Mouse (Mus musculus): ENCODE measurements at regions not wholly inside any gene's neighbourhood (a gene's known extent, or its start where the extent isn't known, plus 50 kb on each side); places are given as distances from the start of the nearest gene placed in this dataset.

GRCm38 (mm10) chr16:87069294-87069693 lies 284.7 kb upstream of the N6amt1 start:
- DNase-seq (ENCODE audit: low spot score): no peak

DNA sequence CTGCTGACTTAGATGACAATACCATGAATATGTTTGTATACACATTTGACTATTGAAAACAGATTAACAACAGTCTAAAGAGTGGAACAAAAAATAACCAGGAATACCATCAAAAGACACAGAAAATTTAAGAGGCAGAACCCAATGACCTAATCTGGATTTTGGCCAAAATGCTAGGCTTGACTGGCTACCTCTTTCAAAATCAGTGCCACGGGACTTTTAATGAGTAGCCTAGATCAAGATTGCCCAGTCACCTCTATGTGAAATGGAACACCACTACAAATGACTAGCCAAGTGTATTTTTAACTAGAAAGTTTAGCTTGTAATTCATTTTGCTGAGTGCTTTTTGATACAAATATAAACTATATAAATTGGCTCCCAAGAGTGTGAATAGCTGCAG lies 286.0 kb upstream of the N6amt1 start:
- DNase-seq (ENCODE audit: low spot score): no peak

- no peak for DNase-seq (ENCODE audit: low spot score)
Measured at GRCm38 (mm10) chr16:87067523-87067922, 286.5 kb upstream of the N6amt1 start.

DNA sequence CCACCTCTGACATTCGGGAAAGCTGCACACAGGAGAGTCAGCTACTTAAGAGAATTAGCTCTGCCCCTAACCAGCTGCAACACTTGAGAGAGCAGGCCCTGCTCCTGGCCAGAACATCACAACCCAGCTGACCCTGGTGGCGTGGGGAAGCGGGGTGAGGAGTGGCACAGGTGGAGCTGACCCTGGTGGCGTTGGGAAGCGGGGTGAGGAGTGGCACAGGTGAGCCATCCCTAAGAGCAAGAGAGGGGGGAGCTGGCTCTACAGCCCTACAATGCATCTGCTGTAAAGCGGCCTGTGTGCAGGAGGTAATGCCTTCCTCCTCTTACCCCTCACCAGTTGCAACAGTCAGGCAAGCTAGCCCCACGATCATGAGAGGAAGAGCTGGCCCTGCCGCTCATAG lies 293.5 kb upstream of the N6amt1 start:
- no peak for DNase-seq (ENCODE audit: low spot score)

GRCm38 (mm10) chr16:87049741-87050383 lies 304.1 kb upstream of the N6amt1 start:
- DNase-seq (ENCODE audit: low spot score): no peak

- DNase-seq (ENCODE audit: low spot score): no peak
Measured at GRCm38 (mm10) chr16:87044773-87045561, 309.0 kb upstream of the N6amt1 start.

- DNase-seq (ENCODE audit: low spot score): no peak
Measured at GRCm38 (mm10) chr16:87043689-87044088, 310.3 kb upstream of the N6amt1 start.

GRCm38 (mm10) chr16:87040366-87040765 lies 313.6 kb upstream of the N6amt1 start:
- DNase-seq (ENCODE audit: low spot score): no peak

DNA sequence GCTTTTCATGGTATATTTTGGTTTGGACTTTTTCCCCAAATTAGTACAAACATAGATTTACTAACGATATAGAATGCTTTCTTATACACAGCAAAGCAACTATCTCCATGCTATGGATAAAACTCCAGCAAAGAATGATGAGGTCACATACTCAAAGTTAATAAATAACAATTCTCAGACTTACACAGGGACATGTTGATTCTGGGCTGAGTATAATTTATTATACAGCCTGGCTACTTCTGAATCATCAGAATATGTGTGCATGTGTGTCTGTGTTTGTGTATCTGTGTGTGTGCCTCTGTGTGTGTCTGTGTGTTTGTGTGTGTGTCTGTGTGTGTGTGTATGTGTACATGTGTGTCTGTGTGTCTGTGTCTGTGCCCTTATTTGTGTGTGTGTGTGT lies 314.1 kb upstream of the N6amt1 start:
- DNase-seq (ENCODE audit: low spot score): no peak

- DNase-seq (ENCODE audit: low spot score): no peak
Measured at GRCm38 (mm10) chr16:87037061-87037460, 316.9 kb upstream of the N6amt1 start.

DNA sequence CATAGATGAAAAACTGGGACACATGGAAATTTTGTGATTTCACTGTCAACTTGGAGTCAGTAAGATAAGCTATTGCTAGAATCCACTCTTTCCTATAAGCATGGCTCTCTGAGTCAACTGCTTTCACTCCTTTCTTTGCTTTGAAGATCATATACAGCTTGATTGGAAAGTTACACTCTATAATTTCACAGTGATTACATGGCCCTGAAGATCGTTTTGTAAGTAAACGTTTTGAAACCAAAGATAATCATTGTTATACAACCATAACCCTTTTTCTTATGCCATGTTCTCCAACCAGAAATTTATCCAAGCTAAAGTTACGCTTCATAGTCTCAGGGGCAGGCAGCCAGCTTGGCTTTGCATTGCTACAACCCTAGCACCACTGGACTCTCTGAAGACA lies 322.1 kb upstream of the N6amt1 start:
- DNase-seq (ENCODE audit: low spot score): no peak

DNA sequence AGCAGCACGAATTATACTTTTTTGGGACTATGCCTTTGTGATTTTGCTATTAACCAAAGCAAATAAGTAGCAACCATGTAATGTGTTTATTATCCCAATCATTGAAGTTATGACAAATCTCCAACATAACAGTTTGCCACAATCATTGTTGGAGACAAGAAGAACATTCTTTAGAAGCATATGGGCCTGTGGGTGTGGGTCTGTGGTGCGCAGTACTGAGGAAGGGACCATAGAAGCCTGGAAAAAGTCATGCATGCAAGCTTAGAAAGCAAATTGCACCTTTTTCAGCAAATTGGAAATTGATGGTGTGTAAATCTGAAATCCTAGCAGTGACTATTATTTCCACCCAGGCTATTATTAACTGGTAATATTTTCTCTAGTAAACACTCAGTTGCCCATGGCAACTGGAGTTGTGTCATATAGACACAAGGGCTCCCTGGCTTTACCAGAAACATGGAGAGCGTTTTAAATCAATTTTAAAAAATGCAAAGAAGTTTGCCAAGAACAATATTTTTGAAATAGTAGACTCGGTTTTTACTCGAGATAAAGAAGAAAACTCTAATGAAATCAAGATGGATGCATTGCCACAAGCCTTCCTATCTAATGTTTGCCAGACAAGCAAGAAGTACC lies 325.4 kb upstream of the N6amt1 start:
- DNase-seq (ENCODE audit: low spot score): no peak

DNA sequence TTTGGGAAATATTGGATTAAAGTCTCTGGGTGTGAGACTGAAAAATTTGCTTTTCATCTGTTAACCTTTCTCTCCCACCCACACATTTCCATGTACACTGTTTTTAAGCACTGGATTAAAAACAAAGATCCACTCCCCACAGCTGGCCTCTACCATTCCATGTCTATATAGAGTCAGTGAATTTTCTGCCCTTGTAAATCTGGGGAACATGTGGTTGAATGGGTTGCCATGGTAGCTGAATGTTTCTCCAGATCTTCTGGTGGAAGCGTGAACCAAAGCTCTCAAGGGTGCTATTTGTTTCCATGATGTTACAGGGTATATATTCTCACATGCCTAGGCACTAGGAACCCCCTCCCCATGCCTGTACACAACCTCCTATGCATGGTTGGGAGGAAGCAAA lies 326.4 kb upstream of the N6amt1 start:
- no peak for DNase-seq (ENCODE audit: low spot score)

GRCm38 (mm10) chr16:87022041-87022440 lies 331.9 kb upstream of the N6amt1 start:
- no peak for DNase-seq (ENCODE audit: low spot score)

DNA sequence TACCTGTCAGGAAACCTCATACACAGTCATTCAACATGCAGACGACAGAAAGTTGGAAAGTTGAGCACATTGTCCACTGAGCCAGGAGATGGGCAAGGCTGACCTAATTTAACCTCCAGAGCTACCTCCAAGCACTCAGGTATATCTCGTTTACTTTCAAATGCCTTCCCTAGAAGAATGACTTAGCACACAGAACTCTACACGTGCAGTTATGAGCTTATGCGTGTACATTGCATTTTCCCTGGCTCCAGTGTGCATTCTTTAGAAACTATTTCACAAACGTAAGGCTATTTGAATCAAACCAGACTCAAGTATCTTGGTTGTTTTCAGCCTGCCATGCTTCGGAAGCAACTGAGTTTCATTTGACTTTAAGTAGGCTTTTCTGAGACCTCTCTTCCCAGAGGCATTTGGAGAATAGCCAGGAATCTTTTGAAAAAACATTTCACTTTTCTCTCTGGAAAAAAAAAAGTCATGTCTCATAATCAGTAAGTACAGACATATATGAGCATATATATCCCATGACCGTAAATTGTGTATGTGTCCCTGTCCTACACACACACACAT lies 336.8 kb upstream of the N6amt1 start:
- no peak for DNase-seq (ENCODE audit: low spot score)

- no peak for DNase-seq (ENCODE audit: low spot score)
Measured at GRCm38 (mm10) chr16:87001579-87001978, 352.4 kb upstream of the N6amt1 start.

DNA sequence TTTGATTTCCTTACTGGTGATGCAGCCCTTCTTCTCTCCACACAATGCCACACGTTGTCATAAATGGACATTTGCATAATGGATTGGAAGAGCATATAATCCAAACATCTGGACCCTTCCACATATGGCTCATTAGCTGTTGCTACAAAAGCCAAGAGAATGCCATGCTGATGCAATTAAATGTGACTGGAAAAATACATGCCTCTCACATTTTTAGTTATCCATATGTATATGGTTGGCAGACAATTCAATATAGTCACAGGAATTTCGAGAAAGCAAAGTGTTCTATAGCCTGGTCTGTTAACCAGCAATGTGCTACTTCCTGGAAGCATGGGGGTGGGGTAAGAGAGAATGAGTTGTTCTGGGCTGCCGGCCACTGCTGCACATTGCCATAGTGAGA lies 352.9 kb upstream of the N6amt1 start:
- DNase-seq (ENCODE audit: low spot score): no peak

DNA sequence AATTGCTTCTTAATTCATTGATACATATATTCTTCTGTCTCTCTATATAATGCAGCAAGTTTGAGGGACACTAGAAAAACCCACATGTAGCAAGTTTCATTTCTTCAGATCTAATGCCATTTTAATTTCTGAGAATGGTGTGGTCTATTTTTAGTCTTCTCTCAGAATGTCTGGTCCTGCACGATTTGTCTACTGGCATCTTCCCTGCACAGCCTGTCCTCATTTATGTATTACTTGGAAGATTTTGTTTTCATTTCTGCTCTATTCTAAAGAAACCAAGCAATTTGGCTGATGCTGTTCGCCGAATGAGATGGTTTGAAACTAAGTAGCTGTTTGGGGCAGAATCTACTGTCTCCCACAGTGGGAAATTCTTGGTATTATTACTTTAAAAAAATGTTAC lies 382.3 kb upstream of the N6amt1 start:
- no peak for DNase-seq (ENCODE audit: low spot score)

GRCm38 (mm10) chr16:86949681-86950080 lies 404.3 kb upstream of the N6amt1 start:
- DNase-seq (ENCODE audit: low spot score): no peak

DNA sequence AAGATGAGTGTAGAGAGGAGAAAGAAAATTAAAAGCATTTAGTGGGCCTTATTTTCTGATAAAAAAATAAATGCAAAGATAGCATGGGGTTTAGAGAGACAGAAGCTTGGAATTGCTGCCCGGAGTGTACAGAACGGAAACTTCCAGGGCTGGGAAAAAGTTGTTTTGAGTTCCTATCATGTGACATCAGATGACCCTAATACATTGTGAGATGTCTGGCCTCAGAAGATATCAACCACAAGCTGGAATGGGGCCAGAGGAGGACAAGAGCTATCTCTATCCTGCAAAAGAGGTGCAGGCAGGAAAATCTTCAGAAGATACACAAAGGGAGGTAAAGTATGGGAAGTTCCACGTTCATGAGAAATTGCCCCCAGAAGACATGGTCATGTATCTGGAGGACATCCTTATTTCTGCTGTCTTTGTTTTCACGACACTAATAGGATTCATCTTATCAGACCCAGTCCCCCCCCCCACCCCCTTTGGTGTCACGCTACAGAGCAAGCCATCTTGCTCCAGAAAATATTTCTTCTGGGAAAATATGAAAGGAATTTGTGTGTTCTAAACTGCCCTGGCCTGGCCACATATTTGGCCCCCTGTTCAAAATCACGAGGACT lies 408.3 kb upstream of the N6amt1 start:
- DNase-seq (ENCODE audit: low spot score): no peak

DNA sequence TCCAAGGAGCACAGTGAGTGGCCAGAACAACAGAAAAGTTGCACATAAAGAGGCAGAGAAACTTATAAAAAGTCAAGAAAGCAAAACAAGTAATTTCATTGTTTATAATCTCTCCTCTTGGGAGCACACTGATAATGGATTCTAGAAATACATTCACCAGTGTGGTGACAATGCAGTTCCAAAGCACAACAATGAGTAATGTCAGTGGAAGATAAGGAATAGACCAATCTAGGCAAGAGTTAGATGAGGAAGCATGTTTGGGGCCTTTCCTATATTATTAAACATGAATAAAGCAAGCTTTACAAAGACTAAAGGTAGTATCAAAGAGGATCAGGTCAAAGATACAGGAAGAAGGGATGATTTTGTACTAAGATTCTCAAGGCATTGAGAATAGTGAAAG lies 408.9 kb upstream of the N6amt1 start:
- no peak for DNase-seq (ENCODE audit: low spot score)

- no peak for DNase-seq (ENCODE audit: low spot score)
Measured at GRCm38 (mm10) chr16:86934989-86935388, 419.0 kb upstream of the N6amt1 start.

Data from urinary bladder, adult 2 months (tissue).